Mouse (Mus musculus) megakaryocyte progenitor cell, adult 5-6 weeks (primary cell): Measurements from ENCODE around the gene Arhgef16. TPM values are rescaled to one million over a fixed set of nuclear protein-coding genes. Genes with fewer than 3 reads are reported as not detected.

Experiments
- ATAC-seq: replicated peaks from 2 replicates; pipeline ENCODE4 v1.8.0; 2016; ENCODE audit warnings: mild to moderate bottlenecking, moderate TSS enrichment, inconsistent platforms; ENCODE audit not compliant: poor library complexity
- total RNA-seq, 2 experiments: library from RNA; stranded (forward) in 1 of 2; stranded (reverse) in 1 of 2; fragments of 157-497, 149-512 nt in 1 of 2; fragments of 200-1000 nt in 1 of 2; gene quantifications; 2 replicates each; pipeline versions ENCODE4 v1.2.3 to v1.2.4; 2015 to 2017

Gene Arhgef16
- not detected in 2 replicates for total RNA-seq (2015)
- total RNA-seq (2017), result not detected in 2 replicates

GRCm38 (mm10) chr4:154301466-154301881 is at the start of gene Arhgef16:
Gene Arhgef16 (minus strand): TSS chr4:154301676.
- peak; percentile 87 for ATAC-seq

GRCm38 (mm10) chr4:154348197-154348786 is 46.8 kb upstream of the Arhgef16 start:
- ATAC-seq, result no peak

- ATAC-seq, result no peak
These were observed 45.5 kb upstream of the Arhgef16 start for GRCm38 (mm10) chr4:154346731-154347522.

- ATAC-seq, result no peak
These were observed 35.2 kb upstream of the Arhgef16 start for GRCm38 (mm10) chr4:154336650-154337049.

- no peak for ATAC-seq
These were observed 34.3 kb upstream of the Arhgef16 start, which contains the start of gene B230104I21Rik for GRCm38 (mm10) chr4:154335761-154336160. Gene B230104I21Rik (plus strand): TSS chr4:154336127.

GRCm38 (mm10) chr4:154334699-154335402 is 33.4 kb upstream of the Arhgef16 start:
- peak; percentile 72 for ATAC-seq

GRCm38 (mm10) chr4:154333300-154333699 is 31.8 kb upstream of the Arhgef16 start:
- ATAC-seq, result no peak

- no peak for ATAC-seq
These were observed 29.8 kb upstream of the Arhgef16 start for GRCm38 (mm10) chr4:154331271-154331670.

GRCm38 (mm10) chr4:154330001-154330400 is 28.5 kb upstream of the Arhgef16 start:
- ATAC-seq, result no peak

- peak; percentile 91 for ATAC-seq
These were observed 27.4 kb upstream of the Arhgef16 start for GRCm38 (mm10) chr4:154328836-154329235.

GRCm38 (mm10) chr4:154328431-154328830 is 27.0 kb upstream of the Arhgef16 start:
- ATAC-seq, result no peak

GRCm38 (mm10) chr4:154325410-154325809 is 23.9 kb upstream of the Arhgef16 start:
- ATAC-seq, result no peak

GRCm38 (mm10) chr4:154313622-154313967 is 12.1 kb upstream of the Arhgef16 start:
- no peak for ATAC-seq

- ATAC-seq, result no peak
These were observed 11.6 kb upstream of the Arhgef16 start for GRCm38 (mm10) chr4:154312935-154313621.

- no peak for ATAC-seq
These were observed 10.8 kb upstream of the Arhgef16 start for GRCm38 (mm10) chr4:154312143-154312812.

- no peak for ATAC-seq
These were observed 9.2 kb upstream of the Arhgef16 start for GRCm38 (mm10) chr4:154310576-154311262.

GRCm38 (mm10) chr4:154309131-154309530 is 7.7 kb upstream of the Arhgef16 start:
- ATAC-seq, result no peak

- ATAC-seq, result peak; percentile 23; the same call in 1 of the 2 replicates
These were observed 1.8 kb downstream of the Arhgef16 start for GRCm38 (mm10) chr4:154299541-154300271.

GRCm38 (mm10) chr4:154297761-154298160 is 3.7 kb downstream of the Arhgef16 start:
- no peak for ATAC-seq
